8 mouse cellular contexts compared by ENCODE assay signal in the genomic region with DNA sequence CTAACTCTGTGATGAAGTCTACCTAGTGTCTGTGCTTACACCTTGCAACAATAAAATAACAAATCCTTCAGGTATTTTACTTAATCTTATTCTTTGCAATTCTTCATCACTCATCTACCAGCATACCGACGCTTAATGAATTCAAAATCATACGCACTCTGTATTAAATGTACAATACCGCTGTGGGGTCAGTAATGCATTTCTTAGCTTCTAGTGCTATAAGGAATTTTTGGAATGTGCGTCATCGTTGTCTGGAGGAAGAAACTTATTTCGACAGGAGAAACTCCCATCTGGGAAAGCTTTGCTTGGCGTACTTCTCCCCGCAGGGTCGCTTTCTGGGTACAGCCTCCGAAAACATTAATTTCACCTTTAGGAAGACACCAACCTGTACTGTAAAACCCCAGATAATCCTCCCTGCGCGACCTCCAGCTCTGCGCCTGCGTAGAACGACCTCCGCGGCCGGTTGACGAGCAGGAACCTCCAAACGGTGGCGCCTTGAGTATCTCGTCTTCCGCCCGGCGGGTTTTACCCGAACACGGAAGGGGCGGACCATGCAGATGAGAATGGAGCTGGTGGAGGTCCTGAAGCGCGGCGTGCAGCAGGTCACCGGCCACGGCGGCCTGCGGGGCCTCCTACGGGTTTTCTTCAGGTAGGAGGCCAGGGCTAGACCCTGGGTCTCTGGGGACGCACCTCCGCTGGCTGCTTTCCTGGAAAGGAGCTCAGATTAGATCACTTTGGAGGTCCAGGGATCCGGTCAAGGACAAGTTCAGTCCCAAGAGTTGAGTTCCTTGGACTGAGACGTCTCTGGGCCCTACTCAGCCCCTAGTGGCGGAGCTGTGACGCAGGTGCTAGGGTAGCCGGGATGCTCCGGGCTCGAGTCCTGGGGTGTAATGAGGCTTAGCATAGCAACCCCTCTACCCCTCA. TPM values are rescaled to one million over a fixed set of nuclear protein-coding genes. Genes with fewer than 3 reads are reported as not detected.
DNase-seq lines count a peak whose midpoint lies in the region; ATAC-seq lines count a peak whose summit lies in the region.

Gene Ndufa12, plus strand, starts transcription at position 239 of the 924 bp plus-strand sequence.

- ATAC-seq in megakaryocyte progenitor cell, adult 5-6 weeks (replicated peaks; ENCODE audit: poor library complexity) = peak; percentile 99

- peak; percentile 92 for DNase-seq in adipocyte (ENCODE audit: low spot score)
- DNase-seq in embryo, embryonic 10 days (ENCODE audit: low spot score) = peak; percentile 96
- peak; percentile 93 for DNase-seq in gastrocnemius, postnatal 10 days
- peak; percentile 96 for DNase-seq in induced T-regulatory cell, adult 2 months (ENCODE audit: low read depth)
- peak; percentile 80 to 97 for DNase-seq in left cerebral cortex, adult 9 months (ENCODE audit: low spot score in 2 of 2)
- peak; percentile 94 for DNase-seq in right cerebral cortex, postnatal 14 days
- DNase-seq in urinary bladder, postnatal 36 days (ENCODE audit: low spot score in 2 of 2) = peak; percentile 94 to 96

RNA-seq across cellular contexts. Expression of gene Ndufa12, which starts in this region (rescaled TPM):
- 100 to 1,000 TPM; 515 to 526 TPM for total RNA-seq in gastrocnemius, postnatal 10 days (2021)
- 126 and 150 TPM in 2 replicates for total RNA-seq in megakaryocyte progenitor cell, adult 5-6 weeks (2015)
- 304 and 334 TPM in 2 replicates for total RNA-seq in megakaryocyte progenitor cell, adult 5-6 weeks (2017)

Comparison
In these comparisons a context has a peak if more than half of its experiments do, and no peak if none do; other contexts are left out.
1. Peak in every context shown above with its lines: DNase-seq and ATAC-seq.